Mouse (Mus musculus) embryonic fibroblast, embryonic 13.5 days (primary cell): Measurements from ENCODE around the gene Tomm7.

Source experiments
- CTCF ChIP-seq: IDR thresholded peaks from 2 replicates; pipeline ENCODE4 v1.5.1; 2011; ENCODE audit warnings: mild to moderate bottlenecking, control low read depth, low read length, moderate library complexity, borderline replicate concordance; ENCODE audit not compliant: insufficient read depth
- POLR2A ChIP-seq: IDR thresholded peaks from 2 replicates; pipeline ENCODE4 v1.6.1; 2011; ENCODE audit warnings: low read depth, mild to moderate bottlenecking, control low read depth, low read length, moderate library complexity

GRCm38 (mm10) chr5:23850345-23851159 is 6.6 kb upstream of the Tomm7 start:
- TF ChIP-seq CTCF (peak; percentile 43), POLR2A (peak; percentile 78)
